Mouse (Mus musculus): ENCODE data around the gene Gck.
"Not testable (repeated sequence)": the region's sequence is repeated elsewhere in the genome, so short reads cannot be mapped to it uniquely, and the experiment has no call there.

Gck gene

GRCm38 (mm10) chr11:5905778-5906518, 43.9 kb downstream of the Gck start:
- DNase-seq, result no peak

GRCm38 (mm10) chr11:5904871-5905270, 45.0 kb downstream of the Gck start:
- no peak for DNase-seq

GRCm38 (mm10) chr11:5904357-5904756, 45.5 kb downstream of the Gck start:
- no peak for DNase-seq

GRCm38 (mm10) chr11:5903844-5904243, 46.0 kb downstream of the Gck start:
- DNase-seq, result no peak

GRCm38 (mm10) chr11:5902390-5902789, 47.5 kb downstream of the Gck start:
- DNase-seq, result no peak

- DNase-seq, result peak; percentile 21 to 45
Observed at GRCm38 (mm10) chr11:5901950-5902349, 47.9 kb downstream of the Gck start.

GRCm38 (mm10) chr11:5901320-5901719, 48.6 kb downstream of the Gck start:
- no peak for DNase-seq

- no peak for DNase-seq
Observed at GRCm38 (mm10) chr11:5899286-5899685, 50.6 kb downstream of the Gck start.

GRCm38 (mm10) chr11:5898531-5898930, 51.4 kb downstream of the Gck start, which contains the start of gene Myl7:
Gene Myl7 (minus strand): TSS chr11:5898782.
- DNase-seq, result no peak

- no peak for DNase-seq
Observed at GRCm38 (mm10) chr11:5897839-5898238, 52.0 kb downstream of the Gck start.

- DNase-seq, result no peak
Observed at GRCm38 (mm10) chr11:5897230-5897629, 52.7 kb downstream of the Gck start.

- no peak for DNase-seq
Observed at GRCm38 (mm10) chr11:5893807-5894206, 56.1 kb downstream of the Gck start.

- no peak for DNase-seq
Observed at GRCm38 (mm10) chr11:5892810-5893368, 57.0 kb downstream of the Gck start.

- peak; percentile 31 to 34 for DNase-seq
Observed at GRCm38 (mm10) chr11:5892151-5892591, 57.7 kb downstream of the Gck start.

- DNase-seq, result not testable (repeated sequence)
Observed at GRCm38 (mm10) chr11:5888563-5888962, 61.3 kb downstream of the Gck start.

GRCm38 (mm10) chr11:5887250-5887649, 62.6 kb downstream of the Gck start:
- no peak for DNase-seq

- DNase-seq, result peak; percentile 70 to 83
Observed at GRCm38 (mm10) chr11:5886187-5886586, 63.7 kb downstream of the Gck start.

GRCm38 (mm10) chr11:5882518-5882917, 67.4 kb downstream of the Gck start:
- DNase-seq, result no peak

GRCm38 (mm10) chr11:5879905-5880304, 70.0 kb downstream of the Gck start:
- DNase-seq, result peak; percentile 51 to 81

GRCm38 (mm10) chr11:5878661-5879060, 71.2 kb downstream of the Gck start:
- DNase-seq, result no peak

- DNase-seq, result peak; percentile 99
Observed at GRCm38 (mm10) chr11:5877921-5878526, 71.9 kb downstream of the Gck start, which contains the start of gene Pold2. Gene Pold2 (minus strand): TSS chr11:5878292.

- no peak for DNase-seq
Observed at GRCm38 (mm10) chr11:5877421-5877820, 72.5 kb downstream of the Gck start.

GRCm38 (mm10) chr11:5873192-5873591, 76.7 kb downstream of the Gck start:
- no peak for DNase-seq

GRCm38 (mm10) chr11:5872707-5873106, 77.2 kb downstream of the Gck start:
- DNase-seq, result no peak

Data from kidney, postnatal 36 days (tissue).